Mouse (Mus musculus) liver, adult 2 months (tissue): ENCODE measurements around the gene Adamts17.

Experiments used
- CTCF ChIP-seq: fragments of 200-500 bp; IDR thresholded peaks from 2 replicates; pipeline ENCODE4 v1.5.1; 2011; ENCODE audit warnings: low read depth, low read length, control low read depth
- POLR2A ChIP-seq: fragments of 200-500 bp; IDR thresholded peaks from 2 replicates; pipeline ENCODE4 v1.6.1; 2011; ENCODE audit warnings: low read length, control low read depth; ENCODE audit not compliant: insufficient read depth; ENCODE audit errors: extremely low read depth

- TF ChIP-seq CTCF, result no peak
- no peak for TF ChIP-seq POLR2A
Measured at GRCm38 (mm10) chr7:66903014-66903413, 63.5 kb downstream of the Adamts17 start.
